Mouse (Mus musculus): Measurements from ENCODE around the gene Mex3d. TPM values are rescaled to one million over a fixed set of nuclear protein-coding genes. Genes with fewer than 3 reads are reported as not detected.
A peak's percentile ranks its signal among the peaks of the same experiment; 100 is the strongest.

Gene Mex3d
- polyA plus RNA-seq, 2 experiments: 8.2 to 44.0 TPM

DNA sequence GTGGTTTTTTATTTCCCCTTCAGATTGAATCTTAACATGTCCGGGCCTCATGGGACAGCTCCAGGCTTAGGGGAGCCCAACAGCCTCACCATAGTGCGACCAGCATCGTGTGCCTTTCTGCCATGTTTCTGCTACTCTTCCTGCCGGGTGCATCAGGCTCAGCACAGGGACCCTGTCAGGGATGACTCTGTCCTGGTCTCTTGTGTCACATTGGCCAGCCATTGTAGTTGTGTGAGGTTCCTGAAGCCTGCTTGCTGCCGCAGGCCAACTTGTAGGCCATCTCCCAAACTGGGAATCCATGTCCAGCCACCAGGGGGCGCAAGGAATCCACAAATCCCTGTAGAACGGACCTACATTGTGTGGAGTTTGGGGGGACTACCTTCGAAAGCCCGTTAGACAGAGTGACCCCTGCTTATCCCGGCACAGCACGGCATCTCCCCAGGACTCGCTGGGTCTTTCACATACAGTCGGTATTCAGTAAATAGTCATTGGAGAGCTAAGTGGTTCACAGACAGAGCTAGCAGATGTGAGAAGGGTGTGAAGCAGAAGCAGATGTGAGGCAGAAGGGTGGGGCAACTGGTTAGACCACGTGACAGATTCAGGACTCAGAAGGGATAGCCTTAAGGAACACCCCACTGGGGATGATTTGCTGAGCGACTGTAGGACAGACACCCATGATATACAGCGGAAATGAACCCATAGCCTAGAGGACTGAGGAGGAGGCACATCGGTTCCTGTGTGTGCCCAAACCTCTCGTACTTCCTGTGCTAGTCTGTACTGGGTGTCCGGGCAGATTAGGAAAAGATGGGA is 47.3 kb downstream of the Mex3d start:
- peaks cover 50% of the 10 kb centered on the region for H3K27me3 ChIP-seq (ENCODE audit: control insufficient read depth, insufficient read depth, low read length)
- H3K4me3 ChIP-seq (replicated peaks; ENCODE audit: low read length): no peak overlapping the region; the same call in 1 of the 2 replicates
- no peaks in the 10 kb centered on the region for H3K36me3 ChIP-seq (ENCODE audit: control insufficient read depth, insufficient read depth, low read length)
- no peak overlapping the region for H3K27ac ChIP-seq (replicated peaks; ENCODE audit: low read depth, low read length)
- H3K9ac ChIP-seq (ENCODE audit: low read depth, low read length, severe bottlenecking): no peak overlapping the region
- H3K4me2 ChIP-seq (replicated peaks; ENCODE audit: low read depth, low read length, severe bottlenecking): peak overlapping the region; percentile 34
- DNase-seq (ENCODE audit: low spot score): peak; percentile 71
- no peak for TF ChIP-seq POLR2A (IDR thresholded peaks at IDR 0.05; ENCODE audit: borderline replicate concordance, extremely low read depth, insufficient read depth, insufficient read length)
- no peaks in the 10 kb centered on the region for H3K9me3 ChIP-seq (ENCODE audit: control insufficient read depth, low read length)
- peak; percentile 30; the same call in 1 of the 2 replicates for ATAC-seq (ENCODE audit: low FRiP score, low read depth)
- H3K4me1 ChIP-seq (ENCODE audit: control insufficient read depth, insufficient read depth, low read length): peaks cover 16% of the 10 kb centered on the region
- WGBS: 21% methylated on average over 19 of the region's 19 CpGs

DNA sequence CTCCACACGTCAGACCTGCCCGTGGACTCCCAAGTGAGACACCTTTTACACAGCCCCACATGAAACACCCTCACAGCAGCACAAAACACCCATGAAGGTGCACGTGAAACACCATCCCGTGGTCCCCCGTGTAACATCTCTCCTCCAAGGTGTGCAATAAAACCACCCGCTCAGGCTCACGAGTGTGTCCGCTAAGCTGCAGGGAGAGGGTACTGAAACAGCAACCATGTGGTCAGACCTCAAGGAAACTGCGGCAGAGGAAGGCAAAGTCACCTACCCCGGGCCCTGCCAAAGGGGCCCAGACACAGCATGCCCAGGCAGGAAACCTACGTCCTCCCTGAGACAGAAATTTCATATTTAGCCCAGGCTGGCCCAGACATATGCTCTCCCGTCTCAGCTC is 51.2 kb downstream of the Mex3d start:
- H3K27ac ChIP-seq (replicated peaks; ENCODE audit: low read depth, low read length): no peak overlapping the region
- H3K4me2 ChIP-seq (replicated peaks; ENCODE audit: low read depth, low read length, severe bottlenecking): no peak overlapping the region
- H3K27me3 ChIP-seq (ENCODE audit: control insufficient read depth, insufficient read depth, low read length): peaks cover 12% of the 10 kb centered on the region
- ATAC-seq (ENCODE audit: low FRiP score, low read depth) (no peak), DNase-seq (ENCODE audit: low spot score) (no peak)
- no peak for TF ChIP-seq POLR2A (IDR thresholded peaks at IDR 0.05; ENCODE audit: borderline replicate concordance, extremely low read depth, insufficient read depth, insufficient read length)
- H3K36me3 ChIP-seq (ENCODE audit: control insufficient read depth, insufficient read depth, low read length): no peaks in the 10 kb centered on the region
- no peak overlapping the region for H3K4me3 ChIP-seq (replicated peaks; ENCODE audit: low read length)
- 82% methylated on average over 12 of the region's 12 CpGs for WGBS
- no peak overlapping the region for H3K9ac ChIP-seq (ENCODE audit: low read depth, low read length, severe bottlenecking)
- no peaks in the 10 kb centered on the region for H3K9me3 ChIP-seq (ENCODE audit: control insufficient read depth, low read length)
- H3K4me1 ChIP-seq (ENCODE audit: control insufficient read depth, insufficient read depth, low read length): 0 out of 2 replicates have a peak, but pooled peaks cover 3% of the 10 kb centered on the region

DNA sequence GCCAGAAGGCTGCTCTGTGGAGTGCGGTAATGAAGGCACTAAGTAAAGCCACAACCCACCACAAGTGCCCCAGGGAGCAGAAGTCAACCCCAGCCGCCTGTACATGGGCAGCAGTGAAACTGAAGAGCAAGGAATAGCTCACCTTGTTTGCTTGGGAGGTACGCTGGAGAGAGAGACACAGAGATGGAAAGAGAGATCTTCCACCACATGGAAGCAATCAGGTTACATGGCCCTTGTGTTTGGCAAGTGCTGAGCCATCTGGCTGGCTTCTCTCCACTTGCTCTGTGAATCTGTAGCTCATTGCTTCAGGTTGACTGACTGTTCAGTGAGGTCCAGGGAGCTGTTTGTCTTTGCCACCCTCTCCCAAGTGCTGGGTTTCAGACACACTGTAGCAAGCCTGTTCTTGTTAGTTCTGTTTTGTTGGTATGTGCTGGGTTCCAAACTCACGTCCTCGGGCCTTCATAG is 54.9 kb downstream of the Mex3d start:
- no peak for DNase-seq (ENCODE audit: low spot score)
- no peak overlapping the region for H3K4me2 ChIP-seq (replicated peaks; ENCODE audit: low read depth, low read length, severe bottlenecking)
- H3K27me3 ChIP-seq (ENCODE audit: control insufficient read depth, insufficient read depth, low read length): no peaks in the 10 kb centered on the region
- H3K4me3 ChIP-seq (replicated peaks; ENCODE audit: low read length): no peak overlapping the region
- H3K27ac ChIP-seq (replicated peaks; ENCODE audit: low read depth, low read length): no peak overlapping the region
- H3K36me3 ChIP-seq (ENCODE audit: control insufficient read depth, insufficient read depth, low read length): no peaks in the 10 kb centered on the region
- WGBS: 71% methylated on average over 5 of the region's 5 CpGs
- peaks cover 10% of the 10 kb centered on the region for H3K4me1 ChIP-seq (ENCODE audit: control insufficient read depth, insufficient read depth, low read length)
- no peak for ATAC-seq (ENCODE audit: low FRiP score, low read depth)
- TF ChIP-seq POLR2A (IDR thresholded peaks at IDR 0.05; ENCODE audit: borderline replicate concordance, extremely low read depth, insufficient read depth, insufficient read length): no peak
- H3K9me3 ChIP-seq (ENCODE audit: control insufficient read depth, low read length): no peaks in the 10 kb centered on the region
- no peak overlapping the region for H3K9ac ChIP-seq (ENCODE audit: low read depth, low read length, severe bottlenecking)

DNA sequence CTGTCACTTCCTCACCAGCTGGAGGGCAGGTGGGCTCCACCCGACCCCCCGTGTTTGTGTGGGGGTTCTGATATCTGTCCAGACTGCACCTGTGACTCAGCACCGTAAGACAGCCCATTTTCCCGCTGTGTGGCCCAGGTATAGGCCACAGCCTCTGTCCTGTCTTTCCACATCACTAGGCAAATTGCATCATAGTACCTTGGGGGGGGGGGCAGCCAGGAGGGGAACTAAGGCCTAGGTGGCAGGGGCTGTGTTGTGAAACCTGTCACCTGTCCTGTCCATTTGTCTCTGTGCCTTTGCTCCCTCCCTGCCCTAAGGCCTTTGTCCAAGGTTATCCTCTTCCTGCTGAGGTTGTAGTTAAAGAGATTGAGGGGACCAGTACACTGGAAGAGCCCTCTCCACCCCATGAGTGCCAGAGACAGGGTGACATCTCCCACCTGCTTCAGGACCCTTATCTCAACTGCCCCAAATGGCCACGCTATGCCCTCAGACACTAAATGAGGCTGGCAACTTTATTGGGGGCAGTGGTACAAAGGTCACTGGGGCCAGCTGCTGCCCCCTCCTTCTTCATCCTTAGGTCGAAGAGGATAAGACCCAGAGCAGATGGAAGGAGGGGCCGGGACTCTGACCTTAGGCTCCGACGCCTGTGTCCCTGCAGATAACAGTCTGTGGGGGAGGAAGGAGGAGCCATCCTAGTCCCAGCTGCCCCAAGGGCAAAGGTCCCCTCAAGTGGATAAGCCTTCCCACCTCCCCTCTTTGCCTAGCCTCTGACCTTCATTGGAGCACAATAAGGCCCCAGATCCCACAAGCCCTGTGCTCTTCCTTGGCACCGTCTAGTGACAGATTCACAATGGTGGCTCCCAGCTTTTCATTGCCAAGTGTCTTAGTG is 55.6 kb downstream of the Mex3d start:
- no peaks in the 10 kb centered on the region for H3K36me3 ChIP-seq (ENCODE audit: control insufficient read depth, insufficient read depth, low read length)
- H3K4me2 ChIP-seq (replicated peaks; ENCODE audit: low read depth, low read length, severe bottlenecking): no peak overlapping the region
- H3K27me3 ChIP-seq (ENCODE audit: control insufficient read depth, insufficient read depth, low read length): no peaks in the 10 kb centered on the region
- TF ChIP-seq POLR2A (IDR thresholded peaks at IDR 0.05; ENCODE audit: borderline replicate concordance, extremely low read depth, insufficient read depth, insufficient read length): no peak
- WGBS: 70% methylated on average over 10 of the region's 10 CpGs
- no peak overlapping the region for H3K27ac ChIP-seq (replicated peaks; ENCODE audit: low read depth, low read length)
- H3K9me3 ChIP-seq (ENCODE audit: control insufficient read depth, low read length): no peaks in the 10 kb centered on the region
- H3K4me1 ChIP-seq (ENCODE audit: control insufficient read depth, insufficient read depth, low read length): peaks cover 10% of the 10 kb centered on the region
- no peak overlapping the region for H3K9ac ChIP-seq (ENCODE audit: low read depth, low read length, severe bottlenecking)
- no peak overlapping the region for H3K4me3 ChIP-seq (replicated peaks; ENCODE audit: low read length)
- DNase-seq (ENCODE audit: low spot score): no peak
- ATAC-seq (ENCODE audit: low FRiP score, low read depth): no peak

DNA sequence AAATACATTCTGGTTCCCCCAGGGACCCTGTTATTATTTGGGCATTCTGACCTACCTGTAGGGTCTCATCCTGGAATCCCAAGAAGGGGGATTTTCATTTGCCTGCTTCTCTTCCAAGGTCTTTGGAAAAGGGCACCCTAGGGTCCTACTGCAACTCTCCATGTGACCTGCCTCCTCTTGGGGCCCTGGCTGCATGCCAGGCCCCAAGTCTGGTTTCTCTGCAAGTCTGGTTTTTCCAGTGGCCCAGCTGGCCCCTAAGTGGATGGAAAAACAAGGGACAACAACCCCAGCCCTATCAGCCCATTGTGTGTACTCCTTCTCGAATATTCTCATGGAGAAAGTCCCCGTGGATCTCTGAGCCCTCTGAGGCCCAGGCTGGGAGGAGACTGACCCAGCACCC is 56.6 kb downstream of the Mex3d start:
- Histone ChIP-seq H3K4me3 (replicated peaks; ENCODE audit: low read length) (no peak overlapping the region), H3K27ac (replicated peaks; ENCODE audit: low read depth, low read length) (no peak overlapping the region), H3K4me2 (replicated peaks; ENCODE audit: low read depth, low read length, severe bottlenecking) (0 out of 2 replicates have a peak overlapping the region, but pooled peaks have one; percentile 1), H3K27me3 (ENCODE audit: control insufficient read depth, insufficient read depth, low read length) (no peaks in the 10 kb centered on the region), H3K9me3 (ENCODE audit: control insufficient read depth, low read length) (no peaks in the 10 kb centered on the region), H3K36me3 (ENCODE audit: control insufficient read depth, insufficient read depth, low read length) (no peaks in the 10 kb centered on the region), H3K9ac (ENCODE audit: low read depth, low read length, severe bottlenecking) (no peak overlapping the region), H3K4me1 (ENCODE audit: control insufficient read depth, insufficient read depth, low read length) (peaks cover 10% of the 10 kb centered on the region)
- ATAC-seq (ENCODE audit: low FRiP score, low read depth): no peak
- TF ChIP-seq POLR2A (IDR thresholded peaks at IDR 0.05; ENCODE audit: borderline replicate concordance, extremely low read depth, insufficient read depth, insufficient read length): no peak
- DNase-seq (ENCODE audit: low spot score): no peak
- 77% methylated on average over 2 of the region's 2 CpGs for whole genome bisulfite sequencing

Small RNA genes lying within 50 kb of the gene (microRNA-seq; reads per million reads assigned to microRNA genes)
- not detected for gene Gm22721

Other genes starting within 250 kb of the Mex3d start
- 449 and 577 TPM in 2 replicates for gene Atp5d, start 249.0 kb downstream of the Mex3d start, polyA plus RNA-seq (2012; rRNA removed)
- 477 TPM in 2 replicates for gene Atp5d, start 249.0 kb downstream of the Mex3d start, polyA plus RNA-seq (2014; fragmentation: Nextera tagmentation; extraction: Ambion mirVana)
- gene Cbarp, start 246.8 kb downstream of the Mex3d start, polyA plus RNA-seq (2012; rRNA removed): 28.9 and 36.0 TPM in 2 replicates
- 7.5 and 9.3 TPM in 2 replicates for gene Cbarp, start 246.8 kb downstream of the Mex3d start, polyA plus RNA-seq (2014; fragmentation: Nextera tagmentation; extraction: Ambion mirVana)
- 108 and 161 TPM in 2 replicates for gene Midn, start 239.4 kb downstream of the Mex3d start, polyA plus RNA-seq (2012; rRNA removed)
- 33.4 and 39.6 TPM in 2 replicates for gene Midn, start 239.4 kb downstream of the Mex3d start, polyA plus RNA-seq (2014; fragmentation: Nextera tagmentation; extraction: Ambion mirVana)
- 286 and 289 TPM in 2 replicates for gene Cirbp, start 221.7 kb downstream of the Mex3d start, polyA plus RNA-seq (2012; rRNA removed)
- 101 and 106 TPM in 2 replicates for gene Cirbp, start 221.7 kb downstream of the Mex3d start, polyA plus RNA-seq (2014; fragmentation: Nextera tagmentation; extraction: Ambion mirVana)
- 10.9 and 15.5 TPM in 2 replicates for gene 1600002K03Rik, start 214.7 kb downstream of the Mex3d start, polyA plus RNA-seq (2012; rRNA removed)
- gene 1600002K03Rik, start 214.7 kb downstream of the Mex3d start, polyA plus RNA-seq (2014; fragmentation: Nextera tagmentation; extraction: Ambion mirVana): 8.5 and 12.8 TPM in 2 replicates
- 41.7 and 67.7 TPM in 2 replicates for gene Efna2, start 208.2 kb downstream of the Mex3d start, polyA plus RNA-seq (2012; rRNA removed)
- gene Efna2, start 208.2 kb downstream of the Mex3d start, polyA plus RNA-seq (2014; fragmentation: Nextera tagmentation; extraction: Ambion mirVana): 31.5 and 38.6 TPM in 2 replicates
- gene Mum1, start 161.2 kb downstream of the Mex3d start, polyA plus RNA-seq (2012; rRNA removed): 91.5 and 93.4 TPM in 2 replicates
- 50.1 and 57.3 TPM in 2 replicates for gene Mum1, start 161.2 kb downstream of the Mex3d start, polyA plus RNA-seq (2014; fragmentation: Nextera tagmentation; extraction: Ambion mirVana)
- 338 and 449 TPM in 2 replicates for gene Ndufs7, start 138.5 kb downstream of the Mex3d start, polyA plus RNA-seq (2012; rRNA removed)
- gene Ndufs7, start 138.5 kb downstream of the Mex3d start, polyA plus RNA-seq (2014; fragmentation: Nextera tagmentation; extraction: Ambion mirVana): 349 and 366 TPM in 2 replicates
- gene Gamt, start 126.6 kb downstream of the Mex3d start, polyA plus RNA-seq (2012; rRNA removed): 74.1 and 80.5 TPM in 2 replicates
- 75.7 and 90.8 TPM in 2 replicates for gene Gamt, start 126.6 kb downstream of the Mex3d start, polyA plus RNA-seq (2014; fragmentation: Nextera tagmentation; extraction: Ambion mirVana)
- 243 and 272 TPM in 2 replicates for gene Dazap1, start 126.2 kb downstream of the Mex3d start, polyA plus RNA-seq (2012; rRNA removed)
- 46.1 and 50.7 TPM in 2 replicates for gene Dazap1, start 126.2 kb downstream of the Mex3d start, polyA plus RNA-seq (2014; fragmentation: Nextera tagmentation; extraction: Ambion mirVana)
- 3,060 and 3,829 TPM in 2 replicates for gene Rps15, start 95.2 kb downstream of the Mex3d start, polyA plus RNA-seq (2012; rRNA removed)
- 1,091 and 1,173 TPM in 2 replicates for gene Rps15, start 95.2 kb downstream of the Mex3d start, polyA plus RNA-seq (2014; fragmentation: Nextera tagmentation; extraction: Ambion mirVana)
- 2.5 and 3.3 TPM in 2 replicates for gene Apc2, start 91.7 kb downstream of the Mex3d start, polyA plus RNA-seq (2012; rRNA removed)
- gene Apc2, start 91.7 kb downstream of the Mex3d start, polyA plus RNA-seq (2014; fragmentation: Nextera tagmentation; extraction: Ambion mirVana): 1.5 and 1.8 TPM in 2 replicates
- gene 2310011J03Rik, start 67.1 kb downstream of the Mex3d start, polyA plus RNA-seq (2012; rRNA removed): 45.1 and 46.7 TPM in 2 replicates
- 45.1 and 46.1 TPM in 2 replicates for gene 2310011J03Rik, start 67.1 kb downstream of the Mex3d start, polyA plus RNA-seq (2014; fragmentation: Nextera tagmentation; extraction: Ambion mirVana)
- 7.8 and 10.7 TPM in 2 replicates for gene Pcsk4, start 58.2 kb downstream of the Mex3d start, polyA plus RNA-seq (2012; rRNA removed)
- 4.2 and 5.9 TPM in 2 replicates for gene Pcsk4, start 58.2 kb downstream of the Mex3d start, polyA plus RNA-seq (2014; fragmentation: Nextera tagmentation; extraction: Ambion mirVana)
- 3.9 TPM in 2 replicates for gene Reep6, start 57.7 kb downstream of the Mex3d start, polyA plus RNA-seq (2012; rRNA removed)
- 9.9 and 10.5 TPM in 2 replicates for gene Reep6, start 57.7 kb downstream of the Mex3d start, polyA plus RNA-seq (2014; fragmentation: Nextera tagmentation; extraction: Ambion mirVana)
- gene Adamtsl5, start 39.2 kb downstream of the Mex3d start, polyA plus RNA-seq (2012; rRNA removed): 16.5 and 21.9 TPM in 2 replicates
- 6.5 and 6.7 TPM in 2 replicates for gene Adamtsl5, start 39.2 kb downstream of the Mex3d start, polyA plus RNA-seq (2014; fragmentation: Nextera tagmentation; extraction: Ambion mirVana)
- gene Plk5, start 31.2 kb downstream of the Mex3d start, polyA plus RNA-seq (2012; rRNA removed): 1.8 and 1.9 TPM in 2 replicates
- gene Plk5, start 31.2 kb downstream of the Mex3d start, polyA plus RNA-seq (2014; fragmentation: Nextera tagmentation; extraction: Ambion mirVana): 0.48 and 0.88 TPM in 2 replicates
- gene Mbd3, start 11.9 kb upstream of the Mex3d start, polyA plus RNA-seq (2012; rRNA removed): 267 and 270 TPM in 2 replicates
- gene Mbd3, start 11.9 kb upstream of the Mex3d start, polyA plus RNA-seq (2014; fragmentation: Nextera tagmentation; extraction: Ambion mirVana): 196 and 214 TPM in 2 replicates
- 572 and 718 TPM in 2 replicates for gene Uqcr11, start 19.2 kb upstream of the Mex3d start, polyA plus RNA-seq (2012; rRNA removed)
- 617 and 707 TPM in 2 replicates for gene Uqcr11, start 19.2 kb upstream of the Mex3d start, polyA plus RNA-seq (2014; fragmentation: Nextera tagmentation; extraction: Ambion mirVana)
- gene Tcf3, start 46.0 kb upstream of the Mex3d start, polyA plus RNA-seq (2012; rRNA removed): 191 and 260 TPM in 2 replicates
- 129 and 147 TPM in 2 replicates for gene Tcf3, start 46.0 kb upstream of the Mex3d start, polyA plus RNA-seq (2014; fragmentation: Nextera tagmentation; extraction: Ambion mirVana)
- gene Onecut3, start 107.2 kb upstream of the Mex3d start, polyA plus RNA-seq (2012; rRNA removed): 0.01 TPM in 2 replicates
- gene Onecut3, start 107.2 kb upstream of the Mex3d start, polyA plus RNA-seq (2014; fragmentation: Nextera tagmentation; extraction: Ambion mirVana): not detected in 2 replicates
- 0.30 and 0.70 TPM in 2 replicates for gene Atp8b3, start 151.5 kb upstream of the Mex3d start, polyA plus RNA-seq (2012; rRNA removed)
- gene Atp8b3, start 151.5 kb upstream of the Mex3d start, polyA plus RNA-seq (2014; fragmentation: Nextera tagmentation; extraction: Ambion mirVana): 0.14 and 0.22 TPM in 2 replicates
- 56.4 and 79.5 TPM in 2 replicates for gene Rexo1, start 173.9 kb upstream of the Mex3d start, polyA plus RNA-seq (2012; rRNA removed)
- gene Rexo1, start 173.9 kb upstream of the Mex3d start, polyA plus RNA-seq (2014; fragmentation: Nextera tagmentation; extraction: Ambion mirVana): 27.9 and 32.4 TPM in 2 replicates
- 18.9 and 26.9 TPM in 2 replicates for gene Klf16, start 189.7 kb upstream of the Mex3d start, polyA plus RNA-seq (2012; rRNA removed)
- 11.0 and 11.5 TPM in 2 replicates for gene Klf16, start 189.7 kb upstream of the Mex3d start, polyA plus RNA-seq (2014; fragmentation: Nextera tagmentation; extraction: Ambion mirVana)
- 116 and 173 TPM in 2 replicates for gene Abhd17a, start 202.7 kb upstream of the Mex3d start, polyA plus RNA-seq (2012; rRNA removed)
- 129 and 132 TPM in 2 replicates for gene Abhd17a, start 202.7 kb upstream of the Mex3d start, polyA plus RNA-seq (2014; fragmentation: Nextera tagmentation; extraction: Ambion mirVana)
- gene Scamp4, start 215.2 kb upstream of the Mex3d start, polyA plus RNA-seq (2012; rRNA removed): 83.1 and 107 TPM in 2 replicates
- gene Scamp4, start 215.2 kb upstream of the Mex3d start, polyA plus RNA-seq (2014; fragmentation: Nextera tagmentation; extraction: Ambion mirVana): 91.4 and 104 TPM in 2 replicates
- gene Adat3, start 215.2 kb upstream of the Mex3d start, polyA plus RNA-seq (2012; rRNA removed): 16.8 and 29.2 TPM in 2 replicates
- gene Adat3, start 215.2 kb upstream of the Mex3d start, polyA plus RNA-seq (2014; fragmentation: Nextera tagmentation; extraction: Ambion mirVana): 5.6 and 6.4 TPM in 2 replicates
- gene Gm49322, start 218.4 kb upstream of the Mex3d start, polyA plus RNA-seq (2012; rRNA removed): 5.6 and 6.2 TPM in 2 replicates
- gene Gm49322, start 218.4 kb upstream of the Mex3d start, polyA plus RNA-seq (2014; fragmentation: Nextera tagmentation; extraction: Ambion mirVana): 2.2 and 2.8 TPM in 2 replicates
- 253 and 298 TPM in 2 replicates for gene Csnk1g2, start 235.2 kb upstream of the Mex3d start, polyA plus RNA-seq (2012; rRNA removed)
- gene Csnk1g2, start 235.2 kb upstream of the Mex3d start, polyA plus RNA-seq (2014; fragmentation: Nextera tagmentation; extraction: Ambion mirVana): 110 and 125 TPM in 2 replicates